Mouse (Mus musculus): ENCODE measurements around the gene Lrig3. TPM values are rescaled to one million over a fixed set of nuclear protein-coding genes. Genes with fewer than 3 reads are reported as not detected.

The Lrig3 gene
- polyA plus RNA-seq, 1 experiment from 2014 or later = 9.8 TPM

DNA sequence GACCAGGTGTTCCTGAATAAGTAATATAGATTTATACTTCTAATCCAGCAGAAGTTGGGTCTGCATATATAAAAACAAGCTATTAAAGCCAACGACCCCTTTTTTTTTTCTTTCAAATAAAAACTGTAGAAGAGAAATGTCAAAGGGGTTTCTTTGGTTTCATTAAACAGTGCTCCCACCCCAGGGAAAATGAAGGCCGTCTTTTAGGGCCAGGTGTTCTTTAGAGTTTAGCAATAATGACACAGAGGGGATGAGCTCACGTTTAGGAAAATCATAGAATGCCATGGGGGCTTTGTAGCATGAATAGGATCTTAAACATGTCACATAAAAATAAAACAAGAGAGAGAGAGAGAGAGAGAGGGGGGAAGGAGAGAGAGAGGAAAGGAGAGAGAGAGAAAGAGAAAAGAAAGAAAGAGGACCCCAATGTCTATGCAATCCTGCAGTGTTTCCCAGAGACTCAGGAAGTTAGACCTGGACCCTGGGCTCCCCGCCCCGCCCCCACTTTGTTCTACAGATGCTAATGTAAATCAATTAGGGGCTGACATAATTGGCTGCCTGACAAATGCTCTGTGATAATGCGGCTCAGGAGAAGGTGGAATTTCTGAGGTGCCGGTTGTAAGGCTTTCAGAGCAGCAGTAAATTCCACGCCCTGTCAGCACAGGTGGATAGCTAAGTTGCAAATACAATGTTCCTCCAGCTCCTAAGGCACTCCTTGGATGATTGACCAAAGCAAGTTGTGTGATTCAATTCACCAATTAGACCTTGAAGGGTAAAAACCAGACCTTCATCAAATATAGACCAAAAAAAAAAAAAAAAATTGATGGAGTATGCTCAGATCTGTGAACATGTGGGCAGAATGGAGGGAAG lies 62.8 kb downstream of the Lrig3 start:
- Histone ChIP-seq H3K9me3 (replicated peaks) (no peaks in the 10 kb centered on the region), H3K27me3 (ENCODE audit: low read depth, poor library complexity, severe bottlenecking) (no peaks in the 10 kb centered on the region), H3K27ac (replicated peaks) (no peak overlapping the region), H3K4me1 (no peaks in the 10 kb centered on the region), H3K36me3 (no peaks in the 10 kb centered on the region), H3K4me3 (no peak overlapping the region)
- no peak for DNase-seq (ENCODE audit: low spot score)
- WGBS = 54% methylated on average over 8 of the region's 8 CpGs

DNA sequence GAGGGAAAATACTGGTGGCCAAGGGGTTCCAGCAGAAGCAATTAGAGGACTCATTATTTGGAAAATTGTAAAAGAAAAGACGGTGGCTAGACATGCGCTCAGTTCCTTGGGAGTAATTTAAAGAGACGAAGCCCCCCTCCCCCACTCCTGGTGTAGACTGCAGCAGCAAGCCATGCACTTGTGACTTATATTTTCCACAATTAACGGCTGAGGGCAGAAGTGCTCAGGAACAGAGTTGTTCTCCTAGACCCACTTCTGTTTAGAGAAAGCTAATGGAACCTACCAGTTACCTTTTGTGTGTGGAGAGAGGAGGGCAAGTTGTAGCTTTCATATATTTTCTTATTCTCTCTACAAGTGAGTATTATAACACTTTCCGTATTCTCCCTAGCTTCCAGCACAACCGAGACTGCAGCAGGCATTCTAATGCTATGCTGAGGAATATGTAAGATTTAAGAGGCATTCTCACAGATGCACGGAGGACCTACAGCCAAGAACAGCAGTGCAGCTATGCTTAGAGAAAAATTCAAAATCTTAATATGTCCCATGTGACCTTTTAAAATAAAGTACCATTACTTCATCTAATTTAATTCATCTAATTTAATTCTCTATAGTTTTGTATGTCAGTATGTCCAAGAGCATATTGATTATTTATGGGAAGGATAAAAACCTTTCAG lies 63.6 kb downstream of the Lrig3 start:
- Histone ChIP-seq H3K27ac (replicated peaks) (no peak overlapping the region), H3K4me3 (no peak overlapping the region), H3K9me3 (replicated peaks) (no peaks in the 10 kb centered on the region), H3K4me1 (no peaks in the 10 kb centered on the region), H3K36me3 (no peaks in the 10 kb centered on the region), H3K27me3 (ENCODE audit: low read depth, poor library complexity, severe bottlenecking) (no peaks in the 10 kb centered on the region)
- WGBS = 87% methylated on average over 7 of the region's 7 CpGs
- no peak for DNase-seq (ENCODE audit: low spot score)

DNA sequence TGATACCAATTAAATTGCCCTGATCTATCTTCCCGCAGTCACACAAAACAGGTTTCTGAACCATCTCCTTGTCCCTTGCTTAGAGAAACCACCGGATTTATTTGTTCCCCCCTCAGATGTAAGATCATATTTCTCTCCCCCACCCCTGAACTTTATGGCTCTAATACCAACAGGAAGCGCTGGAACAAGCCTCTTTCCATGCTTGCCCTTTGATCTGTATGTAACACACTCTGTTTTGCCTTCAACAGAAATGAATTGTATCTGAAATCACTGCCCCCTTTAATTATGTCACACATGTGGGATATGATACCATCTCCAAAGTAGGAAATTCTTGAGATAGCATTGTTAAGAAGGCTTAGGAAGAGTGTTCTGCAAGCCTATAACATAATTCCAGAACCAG lies 90.9 kb downstream of the Lrig3 start:
- DNase-seq (ENCODE audit: low spot score) = no peak
- WGBS = 65% methylated on average over 3 of the region's 3 CpGs
- H3K9me3 ChIP-seq (replicated peaks) = no peaks in the 10 kb centered on the region
- no peaks in the 10 kb centered on the region for H3K27me3 ChIP-seq (ENCODE audit: low read depth, poor library complexity, severe bottlenecking)
- H3K27ac ChIP-seq (replicated peaks) = no peak overlapping the region
- H3K4me3 ChIP-seq = no peak overlapping the region
- H3K36me3 ChIP-seq = no peaks in the 10 kb centered on the region
- H3K4me1 ChIP-seq = no peaks in the 10 kb centered on the region

DNA sequence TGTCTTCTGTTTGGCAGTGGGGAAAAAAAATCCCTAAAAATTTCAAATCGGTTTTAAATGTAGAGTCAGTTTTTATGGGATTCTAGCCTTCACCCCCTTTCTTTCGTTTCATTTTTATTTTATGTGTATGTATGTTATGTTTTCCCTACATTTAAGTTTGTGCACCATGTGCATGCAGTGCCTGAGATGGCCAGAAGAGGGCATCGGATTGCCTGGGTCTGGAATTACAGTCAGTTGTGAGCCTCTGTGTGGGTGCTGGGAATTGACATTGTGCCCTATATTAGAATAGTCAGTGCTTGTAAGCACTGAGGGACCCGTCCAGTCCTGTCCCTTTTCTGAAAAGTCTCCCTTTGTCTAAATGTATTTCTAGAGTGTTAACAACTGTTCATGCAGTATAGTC lies 96.8 kb downstream of the Lrig3 start:
- no peak for DNase-seq (ENCODE audit: low spot score)
- Histone ChIP-seq H3K27me3 (ENCODE audit: low read depth, poor library complexity, severe bottlenecking) (no peaks in the 10 kb centered on the region), H3K36me3 (no peaks in the 10 kb centered on the region), H3K9me3 (replicated peaks) (peaks cover 4% of the 10 kb centered on the region; the same call in 1 of the 2 replicates), H3K4me3 (no peak overlapping the region), H3K27ac (replicated peaks) (no peak overlapping the region), H3K4me1 (no peaks in the 10 kb centered on the region)
- WGBS = 87% methylated on average over 4 of the region's 4 CpGs

Small RNAs within 50 kb of the gene (microRNA-seq; reads per million reads assigned to microRNA genes)
- gene Gm22183 = not detected
